ENCODE assay signal across 28 mouse cellular contexts in genomic region chr12:109439974-109440373, GRCm38 (mm10). TPM values are rescaled to one million over a fixed set of nuclear protein-coding genes. Genes with fewer than 3 reads are reported as not detected.
A peak's percentile ranks its signal among the peaks of the same experiment; 100 is the strongest.
DNase-seq lines count a peak whose midpoint lies in the region; ATAC-seq and TF ChIP-seq lines count a peak whose summit lies in the region.
"Had no signal": no experiment of that assay in that cellular context is flagged by ENCODE, and none has a peak within 500 bp of the region (broad histone marks: within the 10 kb centered on the region; RNA-seq: fewer than 3 reads in every experiment).

No protein-coding gene starts in this region.

- 0 out of 2 replicates have a peak overlapping the region, but pooled peaks have one; percentile 21 for H3K9ac ChIP-seq in heart, embryonic 13.5 days
- no peak overlapping the region for H3K9ac ChIP-seq in heart, adult 2 months (ENCODE audit: low read depth, low read length)
- no peak overlapping the region for H3K9ac ChIP-seq in liver, embryonic 11.5 days (ENCODE audit: low read depth, low read length)
- H3K9ac ChIP-seq in liver, postnatal 0 days (replicated peaks), result no peak overlapping the region
- no peak overlapping the region for H3K9ac ChIP-seq in MEL (ENCODE audit: control insufficient read depth, low read depth, low read length, poor library complexity, severe bottlenecking)
- no peak overlapping the region for H3K9ac ChIP-seq in embryonic facial prominence, embryonic 14.5 days (ENCODE audit: low read depth, low read length)
- H3K9ac ChIP-seq: embryonic facial prominence, embryonic 15.5 days; forebrain, embryonic 13.5 days; hindbrain, embryonic 14.5 days; liver, embryonic 13.5 days; neural tube, embryonic 12.5 days had no signal

- H3K27me3 ChIP-seq in heart, embryonic 13.5 days (replicated peaks), result peaks cover 8% of the 10 kb centered on the region; the same call in 1 of the 2 replicates
- H3K27me3 ChIP-seq in heart, adult 2 months (ENCODE audit: control insufficient read depth, insufficient read depth, low read length), result no peaks in the 10 kb centered on the region
- no peaks in the 10 kb centered on the region for H3K27me3 ChIP-seq in liver, embryonic 11.5 days (replicated peaks; ENCODE audit: control insufficient read depth, insufficient read depth, low read length)
- H3K27me3 ChIP-seq in liver, postnatal 0 days (ENCODE audit: insufficient read depth, low read length), result no peaks in the 10 kb centered on the region
- H3K27me3 ChIP-seq in MEL (ENCODE audit: control insufficient read depth in 1 of 2, insufficient read depth in 2 of 2, low read length in 2 of 2), result no peaks in the 10 kb centered on the region
- H3K27me3 ChIP-seq in embryonic facial prominence, embryonic 14.5 days (replicated peaks; ENCODE audit: control insufficient read depth, insufficient read depth, low read length), result no peaks in the 10 kb centered on the region
- H3K27me3 ChIP-seq: embryonic facial prominence, embryonic 15.5 days had no signal

- H3K27ac ChIP-seq in heart, embryonic 13.5 days (replicated peaks), result no peak overlapping the region
- H3K27ac ChIP-seq in heart, adult 2 months, result no peak overlapping the region
- peak overlapping the region; percentile 28; the same call in 1 of the 2 replicates for H3K27ac ChIP-seq in liver, embryonic 11.5 days (ENCODE audit: low read depth, low read length)
- H3K27ac ChIP-seq in liver, postnatal 0 days (ENCODE audit: low read depth), result no peak overlapping the region
- peak overlapping the region; percentile 90 for H3K27ac ChIP-seq in MEL (ENCODE audit: control insufficient read depth, low read depth, low read length)
- H3K27ac ChIP-seq in embryonic facial prominence, embryonic 14.5 days (replicated peaks; ENCODE audit: low read depth, low read length), result 0 out of 2 replicates have a peak overlapping the region, but pooled peaks have one; percentile 17
- H3K27ac ChIP-seq: forebrain, embryonic 13.5 days; hindbrain, embryonic 14.5 days; left cerebral cortex, adult 2 months; neural tube, embryonic 12.5 days had no signal

- H3K4me1 ChIP-seq in heart, embryonic 13.5 days, result peaks cover 65% of the 10 kb centered on the region
- no peaks in the 10 kb centered on the region; the same call in 1 of the 2 replicates for H3K4me1 ChIP-seq in heart, adult 2 months (ENCODE audit: control insufficient read depth, insufficient read depth, low read length)
- H3K4me1 ChIP-seq in liver, embryonic 11.5 days (replicated peaks; ENCODE audit: control insufficient read depth, insufficient read depth, low read length), result peaks cover 61% of the 10 kb centered on the region
- H3K4me1 ChIP-seq in liver, postnatal 0 days (ENCODE audit: insufficient read depth), result peaks cover 36% of the 10 kb centered on the region
- H3K4me1 ChIP-seq in MEL (ENCODE audit: control insufficient read depth in 1 of 2, insufficient read depth in 2 of 2, low read length in 2 of 2), result peaks cover 8 to 43% of the 10 kb centered on the region in 2 experiments
- peaks cover 71% of the 10 kb centered on the region for H3K4me1 ChIP-seq in embryonic facial prominence, embryonic 14.5 days (ENCODE audit: control insufficient read depth, insufficient read depth, low read length)

- H3K4me3 ChIP-seq in heart, embryonic 13.5 days, result no peak overlapping the region
- H3K4me3 ChIP-seq in heart, adult 2 months, result no peak overlapping the region
- no peak overlapping the region for H3K4me3 ChIP-seq in liver, embryonic 11.5 days (ENCODE audit: low read depth, low read length)
- no peak overlapping the region for H3K4me3 ChIP-seq in liver, postnatal 0 days (ENCODE audit: low read depth, low read length)
- H3K4me3 ChIP-seq in MEL (ENCODE audit: control insufficient read depth in 1 of 2, insufficient read depth in 1 of 2, low read depth in 2 of 2, low read length in 2 of 2), result no peak overlapping the region
- H3K4me3 ChIP-seq in embryonic facial prominence, embryonic 14.5 days (ENCODE audit: low read depth, low read length), result no peak overlapping the region
- H3K4me3 ChIP-seq: embryonic facial prominence, embryonic 15.5 days; forebrain, embryonic 13.5 days; left cerebral cortex, adult 2 months; liver, embryonic 13.5 days; myocyte; neural tube, embryonic 12.5 days had no signal

- WGBS in heart, embryonic 13.5 days, result 24% methylated on average over 6 of the region's 6 CpGs
- 29% methylated on average over 6 of the region's 6 CpGs for WGBS in heart, adult 2 months
- WGBS in liver, embryonic 11.5 days, result 63% methylated on average over 6 of the region's 6 CpGs
- 45% methylated on average over 6 of the region's 6 CpGs for WGBS in liver, postnatal 0 days (ENCODE audit: insufficient replicate concordance)
- 24% methylated on average over 6 of the region's 6 CpGs for WGBS in embryonic facial prominence, embryonic 14.5 days

- no peak for DNase-seq in heart, adult 2 months
- no peak for DNase-seq in liver, embryonic 11.5 days (ENCODE audit: low spot score)
- no peak for DNase-seq in liver, postnatal 0 days
- peak; percentile 46 for DNase-seq in MEL (ENCODE audit: low read depth, low spot score)
- DNase-seq in embryonic facial prominence, embryonic 14.5 days (ENCODE audit: low spot score), result peak; percentile 63
- DNase-seq in layer of hippocampus, adult 9-11 months, result no peak
- DNase-seq: adrenal gland, postnatal 36 days; cerebellum, adult 18-20 months; gastrocnemius, postnatal 36 days; heart, adult 18-20 months; heart, postnatal 14 days; kidney, adult 11 months; kidney, postnatal 14 days; liver, embryonic 13.5 days; lung, adult 2 months; right cerebral cortex, adult 18-20 months; spleen, adult 18-20 months; thymus, postnatal 14 days had no signal

- intact Hi-C loops in heart, adult 2 months (cut with DNase I), result loop anchor here (2.0 kb wide), 1 partner anchor 933 kb away; no protein-coding TSS in a partner anchor

- H3K36me3 ChIP-seq in heart, embryonic 13.5 days, result no peaks in the 10 kb centered on the region
- no peaks in the 10 kb centered on the region for H3K36me3 ChIP-seq in heart, adult 2 months (ENCODE audit: control insufficient read depth, insufficient read depth, low read length)
- H3K36me3 ChIP-seq in liver, embryonic 11.5 days (ENCODE audit: control insufficient read depth, insufficient read depth, low read length), result no peaks in the 10 kb centered on the region
- H3K36me3 ChIP-seq in liver, postnatal 0 days (replicated peaks; ENCODE audit: insufficient read depth, low read length), result no peaks in the 10 kb centered on the region
- H3K36me3 ChIP-seq in MEL (ENCODE audit: control insufficient read depth in 1 of 2, insufficient read depth in 2 of 2, low read length in 2 of 2), result peaks cover 0 to 21% of the 10 kb centered on the region in 2 experiments; a peak in 2 of 4 replicates
- no peaks in the 10 kb centered on the region for H3K36me3 ChIP-seq in embryonic facial prominence, embryonic 14.5 days (ENCODE audit: control insufficient read depth, insufficient read depth, low read length)
- H3K36me3 ChIP-seq: embryonic facial prominence, embryonic 15.5 days; liver, embryonic 13.5 days; neural tube, embryonic 12.5 days had no signal

- TF ChIP-seq EP300 in heart, adult 2 months (IDR thresholded peaks at IDR 0.05; ENCODE audit: insufficient read depth, low read depth, low read length), result no peak
- no peak for TF ChIP-seq EP300 in liver, postnatal 0 days (IDR thresholded peaks at IDR 0.05; ENCODE audit: low read depth)
- TF ChIP-seq EP300 in MEL (IDR thresholded peaks at IDR 0.05; ENCODE audit: low read depth in 1 of 2, low read length in 2 of 2), result peak; percentile 33 to 44; a peak in 3 of 4 replicates

- no peak for TF ChIP-seq RAD21 in MEL (IDR thresholded peaks at IDR 0.05; ENCODE audit: low read depth, low read length)

- TF ChIP-seq CTCF in heart, adult 2 months (IDR thresholded peaks at IDR 0.05), result no peak
- no peak for TF ChIP-seq CTCF in liver, postnatal 0 days (IDR thresholded peaks at IDR 0.05; ENCODE audit: low read depth)
- no peak for TF ChIP-seq CTCF in MEL (IDR thresholded peaks at IDR 0.05 in 2 of 3, conservative IDR thresholded peaks at IDR 0.05 in 1 of 3; ENCODE audit: control insufficient read depth in 1 of 3, insufficient read depth in 1 of 3, low read depth in 2 of 3, low read length in 3 of 3, poor library complexity in 1 of 3, severe bottlenecking in 1 of 3)

- H3K79me2 ChIP-seq in heart, adult 2 months (replicated peaks; ENCODE audit: control insufficient read depth, insufficient read depth, low read length), result no peaks in the 10 kb centered on the region
- no peaks in the 10 kb centered on the region for H3K79me2 ChIP-seq in MEL (ENCODE audit: control insufficient read depth, insufficient read depth, low read length, poor library complexity)

- TF ChIP-seq POLR2A in heart, adult 2 months (IDR thresholded peaks at IDR 0.05; ENCODE audit: insufficient read depth, low read depth, low read length), result no peak
- no peak for TF ChIP-seq POLR2A in MEL (IDR thresholded peaks at IDR 0.05; ENCODE audit: control insufficient read depth in 1 of 2, insufficient read depth in 1 of 2, low read depth in 1 of 2, low read length in 2 of 2, poor library complexity in 1 of 2)

- no peaks in the 10 kb centered on the region for H3K9me3 ChIP-seq in heart, embryonic 13.5 days
- no peaks in the 10 kb centered on the region for H3K9me3 ChIP-seq in liver, embryonic 11.5 days (ENCODE audit: control insufficient read depth, low read length)
- H3K9me3 ChIP-seq in liver, postnatal 0 days (ENCODE audit: low read length), result no peaks in the 10 kb centered on the region
- H3K9me3 ChIP-seq in MEL (replicated peaks; ENCODE audit: insufficient read depth, low read length), result no peaks in the 10 kb centered on the region
- no peaks in the 10 kb centered on the region for H3K9me3 ChIP-seq in embryonic facial prominence, embryonic 14.5 days (ENCODE audit: control insufficient read depth, low read length)
- H3K9me3 ChIP-seq: embryonic facial prominence, embryonic 15.5 days; forebrain, embryonic 13.5 days; liver, embryonic 13.5 days; neural tube, embryonic 12.5 days had no signal

- no peak for ATAC-seq in heart, embryonic 13.5 days (ENCODE audit: extremely low read depth, insufficient number of reproducible peaks, low FRiP score, low TSS enrichment)
- ATAC-seq in liver, embryonic 11.5 days (replicated peaks; ENCODE audit: low FRiP score), result no peak
- no peak for ATAC-seq in liver, postnatal 0 days
- ATAC-seq in embryonic facial prominence, embryonic 14.5 days (ENCODE audit: low read depth), result no peak
- ATAC-seq: CD4-positive, CD25-positive, alpha-beta regulatory T cell, adult 4 months; forebrain, embryonic 13.5 days had no signal

- H3K4me2 ChIP-seq in heart, embryonic 13.5 days, result no peak overlapping the region
- no peak overlapping the region for H3K4me2 ChIP-seq in liver, embryonic 11.5 days
- no peak overlapping the region for H3K4me2 ChIP-seq in liver, postnatal 0 days (ENCODE audit: low read depth, low read length)
- no peak overlapping the region for H3K4me2 ChIP-seq in embryonic facial prominence, embryonic 14.5 days (ENCODE audit: low read depth, low read length)
- H3K4me2 ChIP-seq: embryonic facial prominence, embryonic 15.5 days; forebrain, embryonic 13.5 days; hindbrain, embryonic 14.5 days; liver, embryonic 13.5 days; midbrain, embryonic 11.5 days; neural tube, embryonic 12.5 days had no signal

RNA-seq across cellular contexts. Expression of gene Dlk1, which starts 12.6 kb away (rescaled TPM):
- polyA plus RNA-seq in heart, embryonic 13.5 days (2015; fragmentation: Nextera tagmentation; extraction: Ambion mirVana), result 103 and 130 TPM in 2 replicates
- total RNA-seq in heart, adult 2 months (2021), result under 1 TPM in 1 of 2 experiments, not detected in 1; 0.23 TPM
- polyA plus RNA-seq in heart, adult 2 months (2012; rRNA removed), result 0.90 and 1.3 TPM in 2 replicates
- polyA plus RNA-seq in liver, embryonic 11.5 days (2014; fragmentation: Nextera tagmentation; extraction: Ambion mirVana), result 744 and 770 TPM in 2 replicates
- 50.7 and 52.1 TPM in 2 replicates for polyA plus RNA-seq in liver, postnatal 0 days (2015; fragmentation: Nextera tagmentation; extraction: Ambion mirVana)
- total RNA-seq in MEL (2012; rRNA removed), result not detected in 2 replicates
- not detected for polyA plus RNA-seq in MEL (2012; ENCODE audit: insufficient read depth in 1 of 2, insufficient read length in 2 of 2, low read depth in 1 of 2, low replicate concordance in 2 of 2, missing spikeins in 1 of 2)
- polyA plus RNA-seq in embryonic facial prominence, embryonic 14.5 days (2014; fragmentation: Nextera tagmentation; extraction: Ambion mirVana), result 918 and 968 TPM in 2 replicates
- total RNA-seq: common myeloid progenitor, adult 5-6 weeks had no signal
- polyA plus RNA-seq: CD4-positive, CD25-positive, alpha-beta regulatory T cell, adult 4 months; myocyte had no signal

Comparison
In these comparisons a context has a peak if more than half of its experiments do, and no peak if none do; other contexts are left out.
1. H3K27ac ChIP-seq: peak in liver, embryonic 11.5 days (single experiment), MEL (single experiment) and embryonic facial prominence, embryonic 14.5 days (single experiment); none in heart, embryonic 13.5 days (single experiment), heart, adult 2 months (single experiment) and liver, postnatal 0 days (single experiment).
2. RNA of gene Dlk1, which starts 12.6 kb away (polyA plus RNA-seq): 918 to 968 TPM in embryonic facial prominence, embryonic 14.5 days, 744 to 770 TPM in liver, embryonic 11.5 days, 103 to 130 TPM in heart, embryonic 13.5 days and 50.7 to 52.1 TPM in liver, postnatal 0 days; 0.90 to 1.3 TPM in heart, adult 2 months and not detected in MEL; every median in the first group is over 10 times any median in the second.
3. DNase-seq: peak in MEL (single experiment) and embryonic facial prominence, embryonic 14.5 days (single experiment); none in heart, adult 2 months (0 of 2), liver, embryonic 11.5 days (single experiment), liver, postnatal 0 days (single experiment) and layer of hippocampus, adult 9-11 months (single experiment).